Mouse (Mus musculus) liver, adult 2 months (tissue): ENCODE data around the gene Ccdc169. TPM values are rescaled to one million over a fixed set of nuclear protein-coding genes. Genes with fewer than 3 reads are reported as not detected.

Experiments used
- DNase-seq: peaks from one replicate; pipeline ENCODE4 v3.0.0-alpha.2; 2011; ENCODE audit warnings: low read depth, low spot score; ENCODE audit errors: extremely low read depth
- H3K27ac ChIP-seq: fragments of 200-500 bp; replicated peaks from 2 replicates; pipeline ENCODE4 v1.5.1; 2012; ENCODE audit warnings: low read depth, mild to moderate bottlenecking, control low read depth, inconsistent platforms, low read length; ENCODE audit not compliant: insufficient read depth
- H3K27me3 ChIP-seq: fragments of 200-500 bp; 2 replicates; pipeline ENCODE4 v1.6.1; 2012; ENCODE audit warnings: mild to moderate bottlenecking, moderate library complexity, low read length, inconsistent platforms; ENCODE audit not compliant: control insufficient read depth, insufficient read depth
- H3K36me3 ChIP-seq: fragments of 200-500 bp; 2 replicates; pipeline ENCODE4 v1.6.1; 2012; ENCODE audit warnings: low read length, inconsistent platforms; ENCODE audit not compliant: control insufficient read depth, insufficient read depth
- H3K4me1 ChIP-seq: fragments of 200-500 bp; 2 replicates; pipeline ENCODE4 v1.6.1; 2011; ENCODE audit warnings: low read length; ENCODE audit not compliant: control insufficient read depth, insufficient read depth
- H3K4me3 ChIP-seq: fragments of 200-500 bp; 2 replicates; pipeline ENCODE4 v1.5.1; 2011; ENCODE audit warnings: low read depth, mild to moderate bottlenecking, control low read depth, low read length, moderate library complexity; ENCODE audit not compliant: insufficient read depth
- H3K79me2 ChIP-seq: fragments of 200-500 bp; 2 replicates; pipeline ENCODE4 v1.6.1; 2012; ENCODE audit warnings: inconsistent platforms, mild to moderate bottlenecking, low read length, moderate library complexity; ENCODE audit not compliant: control insufficient read depth, insufficient read depth
- H3K9ac ChIP-seq: fragments of 200-500 bp; 2 replicates; pipeline ENCODE4 v1.6.1; 2012; ENCODE audit warnings: low read depth, mild to moderate bottlenecking, control low read depth, inconsistent platforms, low read length
- CTCF ChIP-seq: fragments of 200-500 bp; IDR thresholded peaks from 2 replicates; pipeline ENCODE4 v1.5.1; 2011; ENCODE audit warnings: low read depth, low read length, control low read depth
- POLR2A ChIP-seq: fragments of 200-500 bp; IDR thresholded peaks from 2 replicates; pipeline ENCODE4 v1.6.1; 2011; ENCODE audit warnings: low read length, control low read depth; ENCODE audit not compliant: insufficient read depth; ENCODE audit errors: extremely low read depth
- WGBS: fragments of 180-500 bp; shearing (Covaris S2); methylation state at CpG from one replicate; pipeline ENCODE4 v1.1.7; 2018; 5-methylcytosine and 5-hydroxymethylcytosine counted together
- polyA plus RNA-seq: library from polyadenylated mRNA; depleted of rRNA; stranded (reverse); fragments of >200 nt; gene quantifications from 2 replicates; pipeline ENCODE4 v1.2.3, GENCODE M21; 2012
- total RNA-seq: library from RNA; depleted of rRNA; stranded (reverse); fragments of >200 nt; gene quantifications from 2 replicates; pipeline ENCODE4 v1.2.3, GENCODE M21; 2014

Ccdc169 gene
- total and polyA plus RNA-seq, 2 experiments = 0.09 TPM; not detected in 1

DNA sequence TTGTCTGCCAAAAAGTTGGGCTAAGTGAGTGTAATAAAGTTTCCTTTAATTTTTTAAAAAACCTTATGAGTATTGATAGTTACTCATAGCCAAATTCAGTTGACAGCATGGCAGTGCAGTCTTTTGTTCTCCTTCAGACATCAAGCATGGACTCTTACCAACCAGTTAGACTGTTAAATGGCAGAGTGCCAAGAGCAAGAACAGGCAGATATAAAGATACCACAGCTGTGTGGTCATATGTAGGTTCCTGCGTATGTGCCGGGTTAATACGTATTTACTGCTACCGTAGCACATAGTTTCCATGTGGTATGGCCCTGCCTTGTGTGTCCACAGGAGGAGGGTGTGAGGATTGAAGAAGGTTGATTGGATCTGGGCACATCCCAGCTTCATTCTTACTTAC, 14.1 kb upstream of the Ccdc169 start:
- Histone ChIP-seq H3K4me3 (no peak overlapping the region), H3K9ac (no peak overlapping the region), H3K4me1 (peaks cover 12% of the 10 kb centered on the region), H3K27ac (no peak overlapping the region), H3K36me3 (peaks cover 34% of the 10 kb centered on the region), H3K27me3 (no peaks in the 10 kb centered on the region), H3K79me2 (peaks cover 10% of the 10 kb centered on the region)
- 96% methylated on average over 4 of the region's 4 CpGs for WGBS
- TF ChIP-seq POLR2A (no peak), CTCF (no peak)
- no peak for DNase-seq

DNA sequence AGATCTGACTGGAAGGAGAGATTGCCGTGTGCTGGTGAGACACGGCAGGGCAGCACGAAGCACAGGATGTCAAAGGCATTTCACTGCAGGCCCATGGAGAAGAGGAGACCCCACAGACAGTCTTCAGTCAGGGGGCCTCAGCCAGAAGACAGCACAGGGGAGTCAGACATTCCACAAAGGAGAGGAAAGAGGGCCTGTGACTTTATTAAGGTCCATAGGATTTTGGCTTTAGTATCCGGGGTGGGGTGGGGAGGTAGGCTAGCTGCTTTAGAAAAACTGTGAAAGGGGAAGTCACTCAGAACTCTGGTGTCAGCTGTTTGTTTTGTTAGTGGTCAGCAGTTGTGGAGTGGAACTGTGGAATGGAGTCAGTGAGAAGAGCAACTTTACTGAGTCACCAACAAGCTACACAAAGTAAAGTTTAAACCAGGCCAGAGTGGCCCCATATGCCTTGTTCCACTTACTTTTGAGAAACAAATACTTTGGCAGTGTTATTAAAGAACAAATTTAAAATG, 7.9 kb upstream of the Ccdc169 start:
- Histone ChIP-seq H3K27ac (no peak overlapping the region), H3K9ac (no peak overlapping the region), H3K4me3 (no peak overlapping the region), H3K36me3 (peaks cover 53% of the 10 kb centered on the region), H3K79me2 (no peaks in the 10 kb centered on the region), H3K4me1 (no peaks in the 10 kb centered on the region), H3K27me3 (no peaks in the 10 kb centered on the region)
- peak; percentile 40 for DNase-seq
- TF ChIP-seq POLR2A (no peak), CTCF (no peak)
- 80% methylated on average over 4 of the region's 4 CpGs for WGBS

DNA sequence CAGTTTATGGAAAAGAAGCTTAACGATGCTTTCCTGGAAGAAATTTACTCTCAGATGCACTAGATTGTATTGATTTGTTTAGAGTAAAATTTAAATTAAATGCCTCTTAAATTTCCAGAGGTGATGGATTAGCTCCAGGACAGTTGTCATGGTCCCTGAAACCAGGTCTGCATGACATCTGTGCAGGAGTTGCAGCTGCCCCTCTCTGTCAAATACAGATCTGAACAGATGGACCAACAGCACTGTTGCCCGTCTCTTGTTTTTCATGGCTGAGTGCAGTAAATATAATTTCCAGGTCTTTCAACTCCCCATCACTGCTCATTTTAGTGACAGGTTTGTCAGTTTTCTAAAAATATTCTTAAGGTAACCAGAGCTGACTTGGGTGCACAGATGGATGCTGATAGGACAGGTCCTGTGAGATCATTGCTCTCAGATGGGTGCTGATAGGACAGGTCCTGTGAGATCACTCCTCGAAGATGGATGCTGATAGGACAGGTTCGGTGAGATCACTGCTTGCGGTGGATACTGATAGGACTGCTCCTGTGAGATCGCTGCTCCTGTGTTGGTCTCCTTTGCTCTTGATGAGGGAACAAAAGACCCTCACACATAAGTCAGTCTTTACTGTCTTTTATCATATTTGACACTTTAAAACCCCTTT, 5.4 kb upstream of the Ccdc169 start:
- Histone ChIP-seq H3K4me1 (no peaks in the 10 kb centered on the region), H3K79me2 (no peaks in the 10 kb centered on the region), H3K27ac (no peak overlapping the region), H3K4me3 (no peak overlapping the region), H3K27me3 (no peaks in the 10 kb centered on the region), H3K9ac (no peak overlapping the region), H3K36me3 (peaks cover 58% of the 10 kb centered on the region)
- no peak for TF ChIP-seq CTCF
- TF ChIP-seq POLR2A = no peak
- WGBS = 92% methylated on average over 6 of the region's 6 CpGs
- DNase-seq = no peak

DNA sequence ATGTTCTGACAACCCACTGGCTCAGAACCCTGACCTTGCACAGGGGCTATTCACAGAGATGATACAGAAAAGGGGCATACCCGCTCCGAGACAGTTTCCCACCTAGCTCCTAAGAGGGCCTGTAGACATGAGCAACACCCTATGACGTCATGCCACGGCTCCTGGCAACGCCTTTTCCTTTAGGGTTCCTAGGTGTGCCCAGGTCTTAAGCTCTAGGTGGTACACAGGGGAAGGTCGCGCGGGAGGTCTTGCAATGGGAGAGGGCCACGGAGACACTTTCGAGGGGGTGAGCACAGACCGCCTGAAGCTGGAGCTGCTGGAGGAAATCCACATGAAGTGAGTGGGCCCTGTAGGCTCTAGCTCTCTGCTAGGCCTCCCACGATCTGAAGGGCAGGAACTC, 2.7 kb downstream of the Ccdc169 start:
- H3K27ac ChIP-seq = no peak overlapping the region
- H3K4me1 ChIP-seq = peaks cover 3% of the 10 kb centered on the region; the same call in 1 of the 2 replicates
- H3K4me3 ChIP-seq = no peak overlapping the region
- H3K9ac ChIP-seq = no peak overlapping the region
- no peaks in the 10 kb centered on the region for H3K79me2 ChIP-seq
- 96% methylated on average over 12 of the region's 12 CpGs for WGBS
- no peak for TF ChIP-seq CTCF
- no peak for TF ChIP-seq POLR2A
- DNase-seq = no peak
- H3K36me3 ChIP-seq = peaks cover 17% of the 10 kb centered on the region
- no peaks in the 10 kb centered on the region for H3K27me3 ChIP-seq

DNA sequence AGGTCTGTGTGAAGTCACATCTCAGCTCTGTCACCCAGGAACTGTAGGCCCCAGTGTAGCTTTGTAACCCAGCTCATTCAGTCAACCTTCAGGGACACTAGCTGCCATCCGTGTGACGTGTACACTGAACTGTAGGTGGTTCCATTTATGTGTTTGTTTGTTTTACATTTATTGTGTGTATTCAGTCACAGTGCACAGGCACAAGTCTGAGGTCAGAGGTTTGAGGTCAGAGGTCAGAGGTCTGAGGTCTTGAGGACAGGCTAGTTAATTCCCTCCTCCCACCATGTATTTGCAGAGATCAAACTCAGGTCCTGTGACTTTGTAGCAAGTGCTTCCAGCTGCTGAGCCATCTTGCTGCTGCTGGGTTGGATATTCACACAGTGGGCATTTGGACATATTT, 4.3 kb downstream of the Ccdc169 start:
- TF ChIP-seq POLR2A (no peak), CTCF (no peak)
- H3K4me1 ChIP-seq = peaks cover 4% of the 10 kb centered on the region; the same call in 1 of the 2 replicates
- DNase-seq = peak; percentile 96
- H3K9ac ChIP-seq = no peak overlapping the region
- 21% methylated on average over 2 of the region's 2 CpGs for WGBS
- no peaks in the 10 kb centered on the region for H3K79me2 ChIP-seq
- peak overlapping the region; percentile 60 for H3K27ac ChIP-seq
- no peak overlapping the region for H3K4me3 ChIP-seq
- H3K36me3 ChIP-seq = peaks cover 6% of the 10 kb centered on the region; the same call in 1 of the 2 replicates
- no peaks in the 10 kb centered on the region for H3K27me3 ChIP-seq

DNA sequence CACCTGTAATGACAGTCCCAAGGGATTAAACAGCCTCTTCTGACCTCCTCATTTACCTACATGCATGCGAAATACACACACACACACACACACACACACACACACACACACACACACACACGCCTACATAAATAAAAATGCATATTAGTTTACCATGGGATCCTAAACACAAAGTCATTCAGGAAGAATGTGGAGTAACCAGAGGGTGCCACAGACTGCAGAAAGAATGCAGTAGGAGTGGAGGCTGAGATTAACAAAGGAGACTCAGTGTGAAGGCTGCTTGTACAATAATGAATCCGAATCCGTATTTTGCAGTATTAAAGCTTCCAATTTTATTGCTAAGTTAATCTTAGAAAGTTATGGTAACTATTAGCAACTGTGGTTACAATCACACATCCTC, 7.8 kb downstream of the Ccdc169 start:
- H3K4me3 ChIP-seq = no peak overlapping the region
- no peak overlapping the region for H3K27ac ChIP-seq
- 81% methylated on average over 4 of the region's 4 CpGs for WGBS
- H3K36me3 ChIP-seq = no peaks in the 10 kb centered on the region
- peaks cover 6% of the 10 kb centered on the region; the same call in 1 of the 2 replicates for H3K4me1 ChIP-seq
- H3K27me3 ChIP-seq = no peaks in the 10 kb centered on the region
- TF ChIP-seq CTCF (no peak), POLR2A (no peak)
- no peak overlapping the region for H3K9ac ChIP-seq
- no peak for DNase-seq
- H3K79me2 ChIP-seq = no peaks in the 10 kb centered on the region
